Mouse (Mus musculus): ENCODE measurements at regions not wholly inside any gene's neighbourhood (a gene's known extent, or its start where the extent isn't known, plus 50 kb on each side); places are given as distances from the start of the nearest gene placed in this dataset.
"Not testable (repeated sequence)": the region's sequence is repeated elsewhere in the genome, so short reads cannot be mapped to it uniquely, and the experiment has no call there.

- DNase-seq (ENCODE audit: low read depth, low spot score), result no peak
Measured at GRCm38 (mm10) chr12:49084505-49084904, 298.0 kb upstream of the Foxg1 start.

- DNase-seq (ENCODE audit: low read depth, low spot score), result no peak
Measured at GRCm38 (mm10) chr12:49086076-49086475, 296.4 kb upstream of the Foxg1 start.

- no peak for DNase-seq (ENCODE audit: low read depth, low spot score)
Measured at GRCm38 (mm10) chr12:49090177-49090576, 292.3 kb upstream of the Foxg1 start.

- DNase-seq (ENCODE audit: low read depth, low spot score), result no peak
Measured at GRCm38 (mm10) chr12:49105931-49106330, 276.5 kb upstream of the Foxg1 start.

- DNase-seq (ENCODE audit: low read depth, low spot score), result peak; percentile 9
Measured at GRCm38 (mm10) chr12:49106399-49107382, 275.8 kb upstream of the Foxg1 start.

- DNase-seq (ENCODE audit: low read depth, low spot score), result no peak
Measured at GRCm38 (mm10) chr12:49107415-49108148, 274.9 kb upstream of the Foxg1 start.

- not testable (repeated sequence) for DNase-seq (ENCODE audit: low read depth, low spot score)
Measured at GRCm38 (mm10) chr12:49131093-49131492, 251.4 kb upstream of the Foxg1 start.

- DNase-seq (ENCODE audit: low read depth, low spot score), result peak; percentile 23
Measured at GRCm38 (mm10) chr12:49170097-49170496, 212.4 kb upstream of the Foxg1 start.

- DNase-seq (ENCODE audit: low read depth, low spot score), result peak; percentile 14
Measured at GRCm38 (mm10) chr12:49171014-49171677, 211.3 kb upstream of the Foxg1 start.

- DNase-seq (ENCODE audit: low read depth, low spot score), result no peak
Measured at GRCm38 (mm10) chr12:49191348-49191747, 191.1 kb upstream of the Foxg1 start.

- DNase-seq (ENCODE audit: low read depth, low spot score), result no peak
Measured at GRCm38 (mm10) chr12:49233524-49234306, 148.7 kb upstream of the Foxg1 start.

Data from forelimb bud, embryonic 11.5 days (tissue).